Mouse (Mus musculus) adrenal gland, postnatal 0 days (tissue): ENCODE data around the gene Gm8082. TPM values are rescaled to one million over a fixed set of nuclear protein-coding genes. Genes with fewer than 3 reads are reported as not detected.

ENCODE experiments used
- polyA plus RNA-seq: library from polyadenylated mRNA; unstranded; fragments of >200 nt; fragmentation: Nextera tagmentation; extraction: Ambion mirVana; gene quantifications from 2 replicates; pipeline ENCODE4 v1.2.1, GENCODE M21; 2015

The Gm8082 gene
- not detected in 2 replicates for polyA plus RNA-seq

GRCm38 (mm10) chr14:42993524-42993923 lies at the start of gene Gm8082:
Gene Gm8082, minus strand, starts transcription at chr14:42993624.

GRCm38 (mm10) chr14:43015528-43015927 lies 22.1 kb upstream of the Gm8082 start, which contains the start of gene Gm10376:
Gene Gm10376, minus strand, starts transcription at chr14:43015628.

Other genes with a start within 250 kb of the Gm8082 start
- not detected in 2 replicates for gene Gm3015, start 224.8 kb downstream of the Gm8082 start, polyA plus RNA-seq
- gene Gm10377, start 195.6 kb downstream of the Gm8082 start, polyA plus RNA-seq: not detected in 2 replicates
- gene Gm21977, start 140.1 kb downstream of the Gm8082 start, polyA plus RNA-seq: not detected in 2 replicates
- not detected in 2 replicates for gene Gm10376, start 22.0 kb upstream of the Gm8082 start, polyA plus RNA-seq
- not detected in 2 replicates for gene Gm8094, start 83.0 kb upstream of the Gm8082 start, polyA plus RNA-seq
- gene Gm8104, start 107.0 kb upstream of the Gm8082 start, polyA plus RNA-seq: not detected in 2 replicates
- gene Gm7233, start 186.2 kb upstream of the Gm8082 start, polyA plus RNA-seq: not detected in 2 replicates
- not detected in 2 replicates for gene Gm8122, start 241.7 kb upstream of the Gm8082 start, polyA plus RNA-seq